Mouse (Mus musculus): ENCODE results near the gene Nisch. TPM values are rescaled to one million over a fixed set of nuclear protein-coding genes. Genes with fewer than 3 reads are reported as not detected.

Nisch gene
- polyA plus RNA-seq, 1 experiment from 2014 or later: 368 TPM

DNA sequence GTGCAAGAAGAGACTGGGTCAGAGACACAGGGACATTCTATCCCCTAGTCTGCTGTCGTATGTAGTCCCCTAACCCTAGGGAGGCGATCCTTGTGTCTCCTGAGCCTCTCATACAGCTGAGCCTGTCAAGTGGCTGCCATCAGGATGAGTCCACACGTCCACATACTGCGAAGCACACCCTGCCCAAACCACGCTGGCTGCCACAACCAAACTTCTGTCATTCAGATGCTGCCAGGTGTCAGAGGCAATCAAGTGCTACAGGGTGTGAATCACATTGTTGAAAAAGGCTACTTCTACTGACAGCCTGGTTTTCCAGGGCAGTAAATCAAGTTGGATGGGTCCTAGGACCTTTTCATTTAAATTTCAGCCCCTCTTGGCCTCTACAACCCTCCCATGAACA is 39.0 kb downstream of the Nisch start:
- peaks cover 95% of the 10 kb centered on the region for H3K36me3 ChIP-seq (ENCODE audit: control insufficient read depth, insufficient read depth, low read length)
- no peak overlapping the region for H3K9ac ChIP-seq (replicated peaks; ENCODE audit: low read depth, low read length)
- H3K4me3 ChIP-seq (ENCODE audit: low read depth, low read length): no peak overlapping the region
- H3K4me1 ChIP-seq (ENCODE audit: control insufficient read depth, insufficient read depth, low read length): no peaks in the 10 kb centered on the region
- WGBS: 92% methylated on average over 5 of the region's 5 CpGs
- no peaks in the 10 kb centered on the region for H3K9me3 ChIP-seq (ENCODE audit: control insufficient read depth, low read depth, low read length)
- ATAC-seq (ENCODE audit: insufficient number of reproducible peaks, insufficient read depth, low FRiP score, low read depth): no peak
- H3K27me3 ChIP-seq (ENCODE audit: control insufficient read depth, insufficient read depth, low read length): no peaks in the 10 kb centered on the region
- H3K27ac ChIP-seq (ENCODE audit: low read length): no peak overlapping the region
- H3K4me2 ChIP-seq (replicated peaks; ENCODE audit: low read depth, low read length): no peak overlapping the region

DNA sequence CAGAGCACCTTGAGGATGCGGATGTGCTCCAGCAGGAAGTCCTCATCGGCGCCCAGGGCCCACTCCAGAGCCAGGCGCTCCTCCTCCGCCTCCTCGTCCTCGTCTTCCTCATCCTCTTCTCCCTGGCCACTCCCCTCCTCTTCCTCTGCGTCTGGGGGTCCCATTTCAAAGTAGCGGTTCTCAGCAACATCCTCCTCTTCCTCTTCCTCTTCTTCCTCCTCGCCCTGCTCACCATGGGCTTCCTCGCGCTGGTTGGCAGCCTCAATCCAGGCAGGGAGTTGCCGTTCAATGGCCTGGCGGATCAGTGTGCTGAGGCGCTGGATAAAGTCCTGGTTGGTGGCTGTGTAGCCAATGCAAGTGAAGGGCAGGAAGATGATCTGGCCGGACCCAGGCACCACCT is 39.5 kb downstream of the Nisch start:
- no peak for ATAC-seq (ENCODE audit: insufficient number of reproducible peaks, insufficient read depth, low FRiP score, low read depth)
- Histone ChIP-seq H3K36me3 (ENCODE audit: control insufficient read depth, insufficient read depth, low read length) (peaks cover 95% of the 10 kb centered on the region), H3K4me2 (replicated peaks; ENCODE audit: low read depth, low read length) (no peak overlapping the region), H3K9me3 (ENCODE audit: control insufficient read depth, low read depth, low read length) (no peaks in the 10 kb centered on the region), H3K4me3 (ENCODE audit: low read depth, low read length) (no peak overlapping the region), H3K4me1 (ENCODE audit: control insufficient read depth, insufficient read depth, low read length) (no peaks in the 10 kb centered on the region), H3K9ac (replicated peaks; ENCODE audit: low read depth, low read length) (no peak overlapping the region), H3K27ac (ENCODE audit: low read length) (no peak overlapping the region), H3K27me3 (ENCODE audit: control insufficient read depth, insufficient read depth, low read length) (no peaks in the 10 kb centered on the region)
- 81% methylated on average over 16 of the region's 16 CpGs for WGBS

DNA sequence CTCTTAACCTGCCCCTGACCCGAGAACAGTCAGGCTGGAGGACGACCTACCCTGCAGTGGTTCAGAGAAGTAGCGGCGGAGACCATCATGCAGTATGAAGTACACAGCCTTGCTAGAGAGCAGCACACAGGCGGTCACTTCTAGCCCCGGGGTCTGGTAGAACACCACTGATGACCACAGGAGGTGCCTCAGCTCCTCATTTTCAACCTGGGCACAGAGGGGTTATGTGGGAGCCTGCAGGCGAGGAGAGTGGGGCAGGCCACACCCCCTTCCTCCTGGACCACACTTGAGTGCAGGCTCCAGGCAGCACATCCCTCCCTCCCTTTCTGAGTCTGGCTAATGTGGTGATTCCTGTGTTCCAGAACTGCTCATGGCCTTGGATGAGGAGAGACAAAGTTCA is 43.2 kb downstream of the Nisch start:
- peaks cover 80% of the 10 kb centered on the region for H3K36me3 ChIP-seq (ENCODE audit: control insufficient read depth, insufficient read depth, low read length)
- no peak overlapping the region for H3K4me3 ChIP-seq (ENCODE audit: low read depth, low read length)
- no peak overlapping the region for H3K27ac ChIP-seq (ENCODE audit: low read length)
- no peaks in the 10 kb centered on the region for H3K9me3 ChIP-seq (ENCODE audit: control insufficient read depth, low read depth, low read length)
- no peaks in the 10 kb centered on the region for H3K27me3 ChIP-seq (ENCODE audit: control insufficient read depth, insufficient read depth, low read length)
- H3K4me2 ChIP-seq (replicated peaks; ENCODE audit: low read depth, low read length): no peak overlapping the region
- no peak overlapping the region for H3K9ac ChIP-seq (replicated peaks; ENCODE audit: low read depth, low read length)
- 80% methylated on average over 7 of the region's 7 CpGs for WGBS
- H3K4me1 ChIP-seq (ENCODE audit: control insufficient read depth, insufficient read depth, low read length): no peaks in the 10 kb centered on the region
- no peak for ATAC-seq (ENCODE audit: insufficient number of reproducible peaks, insufficient read depth, low FRiP score, low read depth)

DNA sequence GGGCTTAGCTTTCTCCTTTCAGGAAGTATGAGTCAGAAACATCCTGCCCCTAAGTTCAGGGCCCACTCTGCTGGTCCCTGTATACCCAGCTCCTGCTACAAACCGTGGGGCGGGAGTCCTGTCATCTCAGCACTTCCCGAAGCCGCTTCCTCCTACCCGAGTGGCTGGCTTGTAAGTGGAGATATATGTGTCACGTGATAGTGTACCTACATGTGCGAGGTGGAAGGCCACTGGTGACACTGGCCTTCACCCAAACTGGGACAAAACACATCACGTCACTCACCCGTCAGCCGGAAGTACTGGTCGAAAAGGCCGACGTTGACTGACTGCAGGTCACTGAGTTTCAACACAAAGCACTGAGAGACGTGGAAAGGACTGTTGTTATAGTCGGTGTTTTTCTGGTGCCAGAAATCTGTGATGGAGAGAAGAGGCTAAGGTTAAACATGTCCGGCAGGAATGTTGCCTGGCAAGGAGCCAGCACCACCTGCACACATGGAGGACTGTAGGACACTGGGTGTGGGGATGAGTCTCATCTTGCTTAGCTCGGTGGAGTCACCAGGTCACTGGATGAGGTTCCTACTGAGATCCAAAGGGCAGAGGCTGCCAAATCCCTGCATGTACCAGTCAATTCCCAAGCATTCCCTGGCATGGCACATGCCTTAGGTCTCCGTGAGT is 43.8 kb downstream of the Nisch start:
- ATAC-seq (ENCODE audit: insufficient number of reproducible peaks, insufficient read depth, low FRiP score, low read depth): no peak
- Histone ChIP-seq H3K9ac (replicated peaks; ENCODE audit: low read depth, low read length) (no peak overlapping the region), H3K9me3 (ENCODE audit: control insufficient read depth, low read depth, low read length) (no peaks in the 10 kb centered on the region), H3K4me3 (ENCODE audit: low read depth, low read length) (no peak overlapping the region), H3K4me1 (ENCODE audit: control insufficient read depth, insufficient read depth, low read length) (no peaks in the 10 kb centered on the region), H3K27ac (ENCODE audit: low read length) (no peak overlapping the region), H3K27me3 (ENCODE audit: control insufficient read depth, insufficient read depth, low read length) (no peaks in the 10 kb centered on the region), H3K36me3 (ENCODE audit: control insufficient read depth, insufficient read depth, low read length) (peaks cover 77% of the 10 kb centered on the region), H3K4me2 (replicated peaks; ENCODE audit: low read depth, low read length) (no peak overlapping the region)
- 77% methylated on average over 18 of the region's 18 CpGs for WGBS

DNA sequence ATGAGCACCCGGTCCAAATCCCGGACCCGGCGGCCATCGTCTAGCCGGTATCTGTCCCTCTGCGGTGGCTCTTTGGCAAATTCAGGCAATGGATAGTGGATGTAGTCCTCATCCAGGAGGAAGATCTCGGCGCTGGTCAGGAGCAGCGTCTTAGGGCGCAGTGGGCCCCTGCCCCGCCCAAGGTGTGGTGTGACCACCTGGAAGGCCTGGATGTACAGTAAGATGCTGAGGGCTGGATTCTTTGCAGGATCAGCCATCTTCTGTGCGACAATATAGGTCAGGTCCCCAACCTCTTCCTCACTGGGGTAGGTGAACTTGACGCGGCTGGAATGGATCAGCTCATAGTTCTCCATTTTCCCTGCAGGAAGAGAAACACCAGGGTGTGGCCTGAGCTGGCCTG is 44.9 kb downstream of the Nisch start:
- Histone ChIP-seq H3K36me3 (ENCODE audit: control insufficient read depth, insufficient read depth, low read length) (peaks cover 66% of the 10 kb centered on the region), H3K4me1 (ENCODE audit: control insufficient read depth, insufficient read depth, low read length) (no peaks in the 10 kb centered on the region), H3K9me3 (ENCODE audit: control insufficient read depth, low read depth, low read length) (no peaks in the 10 kb centered on the region), H3K27ac (ENCODE audit: low read length) (no peak overlapping the region), H3K27me3 (ENCODE audit: control insufficient read depth, insufficient read depth, low read length) (no peaks in the 10 kb centered on the region), H3K4me3 (ENCODE audit: low read depth, low read length) (no peak overlapping the region), H3K4me2 (replicated peaks; ENCODE audit: low read depth, low read length) (no peak overlapping the region), H3K9ac (replicated peaks; ENCODE audit: low read depth, low read length) (no peak overlapping the region)
- no peak for ATAC-seq (ENCODE audit: insufficient number of reproducible peaks, insufficient read depth, low FRiP score, low read depth)
- WGBS: 95% methylated on average over 15 of the region's 15 CpGs

DNA sequence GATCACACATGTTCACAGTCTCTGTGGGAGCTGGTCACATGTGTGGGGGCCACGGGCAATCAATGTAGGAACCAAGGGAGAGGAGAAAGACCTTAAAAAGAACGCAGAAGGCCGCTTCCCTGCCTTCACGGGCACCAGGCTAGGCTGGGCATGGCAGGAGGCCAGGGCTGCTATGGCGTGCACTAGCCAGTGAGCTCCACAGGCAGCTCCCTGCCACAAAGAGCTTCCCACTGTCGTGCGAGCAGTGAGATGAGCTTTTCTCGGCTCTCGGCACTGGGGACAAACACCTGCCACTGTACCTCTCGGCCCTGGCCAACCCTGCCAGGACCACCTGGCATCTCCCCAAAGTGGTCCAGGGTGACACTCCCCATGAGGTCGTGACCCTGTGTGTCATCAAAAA is 45.4 kb downstream of the Nisch start:
- peaks cover 61% of the 10 kb centered on the region for H3K36me3 ChIP-seq (ENCODE audit: control insufficient read depth, insufficient read depth, low read length)
- no peak overlapping the region for H3K4me2 ChIP-seq (replicated peaks; ENCODE audit: low read depth, low read length)
- H3K4me3 ChIP-seq (ENCODE audit: low read depth, low read length): no peak overlapping the region
- H3K9me3 ChIP-seq (ENCODE audit: control insufficient read depth, low read depth, low read length): no peaks in the 10 kb centered on the region
- H3K27ac ChIP-seq (ENCODE audit: low read length): no peak overlapping the region
- ATAC-seq (ENCODE audit: insufficient number of reproducible peaks, insufficient read depth, low FRiP score, low read depth): no peak
- no peak overlapping the region for H3K9ac ChIP-seq (replicated peaks; ENCODE audit: low read depth, low read length)
- no peaks in the 10 kb centered on the region for H3K4me1 ChIP-seq (ENCODE audit: control insufficient read depth, insufficient read depth, low read length)
- no peaks in the 10 kb centered on the region for H3K27me3 ChIP-seq (ENCODE audit: control insufficient read depth, insufficient read depth, low read length)
- 95% methylated on average over 11 of the region's 11 CpGs for WGBS

DNA sequence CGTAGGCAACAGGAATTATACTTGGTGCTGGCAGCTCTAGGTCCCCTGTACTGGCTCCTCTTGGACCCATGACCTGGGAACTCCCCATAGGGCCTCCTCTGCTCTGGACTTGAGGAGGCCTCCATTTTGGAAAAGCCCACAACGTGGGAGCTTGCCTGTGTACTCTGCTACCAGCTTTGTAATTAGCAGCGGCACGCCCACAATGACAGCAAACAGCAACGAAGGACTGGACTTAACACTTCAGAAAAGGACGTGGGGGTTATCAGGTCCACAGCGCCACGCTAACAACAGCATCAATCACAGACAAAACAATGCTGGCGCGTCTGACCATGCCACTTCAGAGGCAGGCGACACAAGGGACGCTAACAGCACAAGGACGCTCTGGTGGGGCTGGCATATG is 45.8 kb downstream of the Nisch start:
- Histone ChIP-seq H3K9ac (replicated peaks; ENCODE audit: low read depth, low read length) (no peak overlapping the region), H3K4me3 (ENCODE audit: low read depth, low read length) (no peak overlapping the region), H3K27me3 (ENCODE audit: control insufficient read depth, insufficient read depth, low read length) (no peaks in the 10 kb centered on the region), H3K9me3 (ENCODE audit: control insufficient read depth, low read depth, low read length) (no peaks in the 10 kb centered on the region), H3K4me2 (replicated peaks; ENCODE audit: low read depth, low read length) (no peak overlapping the region), H3K36me3 (ENCODE audit: control insufficient read depth, insufficient read depth, low read length) (peaks cover 57% of the 10 kb centered on the region), H3K27ac (ENCODE audit: low read length) (no peak overlapping the region), H3K4me1 (ENCODE audit: control insufficient read depth, insufficient read depth, low read length) (no peaks in the 10 kb centered on the region)
- WGBS: 81% methylated on average over 13 of the region's 13 CpGs
- ATAC-seq (ENCODE audit: insufficient number of reproducible peaks, insufficient read depth, low FRiP score, low read depth): no peak

DNA sequence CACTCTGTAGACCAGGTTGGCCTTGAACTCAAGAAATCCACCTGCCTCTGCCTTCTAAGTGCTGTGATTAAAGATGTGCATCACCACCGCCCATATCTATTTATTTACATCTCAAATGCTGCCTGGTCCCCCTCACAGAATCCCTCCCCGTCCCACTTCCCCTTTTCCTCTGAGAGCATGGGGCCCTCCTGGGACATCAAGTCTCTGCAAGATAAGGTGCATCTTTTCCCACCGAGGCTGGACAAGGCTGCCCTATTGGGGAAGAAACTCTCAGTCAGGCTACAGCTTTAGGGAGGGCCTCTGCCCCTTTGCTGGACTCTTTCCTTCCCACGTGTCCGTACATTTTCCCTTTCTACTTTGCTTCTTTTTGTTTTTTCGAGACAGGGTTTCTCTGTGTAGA is 47.2 kb downstream of the Nisch start:
- WGBS: 60% methylated on average over 6 of the region's 6 CpGs
- no peak for ATAC-seq (ENCODE audit: insufficient number of reproducible peaks, insufficient read depth, low FRiP score, low read depth)
- Histone ChIP-seq H3K9ac (replicated peaks; ENCODE audit: low read depth, low read length) (no peak overlapping the region), H3K9me3 (ENCODE audit: control insufficient read depth, low read depth, low read length) (no peaks in the 10 kb centered on the region), H3K27ac (ENCODE audit: low read length) (no peak overlapping the region), H3K4me1 (ENCODE audit: control insufficient read depth, insufficient read depth, low read length) (0 out of 2 replicates have a peak, but pooled peaks cover 3% of the 10 kb centered on the region), H3K27me3 (ENCODE audit: control insufficient read depth, insufficient read depth, low read length) (no peaks in the 10 kb centered on the region), H3K36me3 (ENCODE audit: control insufficient read depth, insufficient read depth, low read length) (peaks cover 44% of the 10 kb centered on the region), H3K4me2 (replicated peaks; ENCODE audit: low read depth, low read length) (no peak overlapping the region), H3K4me3 (ENCODE audit: low read depth, low read length) (no peak overlapping the region)

DNA sequence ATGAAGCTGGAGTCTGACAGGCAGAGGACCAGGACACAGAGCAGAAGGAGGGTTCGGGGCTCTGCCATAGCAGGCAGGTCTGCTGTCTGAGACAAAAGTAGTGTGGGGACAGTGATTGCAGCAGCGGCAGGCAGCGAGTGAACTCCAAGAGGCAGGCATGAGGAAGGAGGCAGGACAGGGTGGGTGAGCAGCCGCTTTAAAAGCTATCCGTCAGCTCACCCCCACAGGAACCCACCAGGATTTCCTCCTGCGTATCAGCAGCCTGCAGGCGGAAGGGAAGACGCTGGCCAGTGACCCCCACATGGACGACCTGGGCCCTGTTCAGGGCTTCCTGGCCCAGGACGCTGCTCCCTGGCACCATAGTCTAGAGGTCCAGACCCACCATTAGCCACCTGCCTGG is 48.3 kb downstream of the Nisch start, which contains the start of gene Stab1:
Stab1 (minus strand) TSS at position 217 of the 400 bp plus-strand sequence.
- 0 out of 2 replicates have a peak, but pooled peaks cover 3% of the 10 kb centered on the region for H3K4me1 ChIP-seq (ENCODE audit: control insufficient read depth, insufficient read depth, low read length)
- 27% methylated on average over 10 of the region's 10 CpGs for WGBS
- H3K27me3 ChIP-seq (ENCODE audit: control insufficient read depth, insufficient read depth, low read length): no peaks in the 10 kb centered on the region
- peak within 1 kb of the TSS; percentile 48 for H3K27ac ChIP-seq (ENCODE audit: low read length)
- H3K4me3 ChIP-seq (ENCODE audit: low read depth, low read length): peak within 1 kb of the TSS; percentile 16; the same call in 1 of the 2 replicates
- H3K36me3 ChIP-seq (ENCODE audit: control insufficient read depth, insufficient read depth, low read length): peaks cover 33% of the 10 kb centered on the region
- H3K9ac ChIP-seq (replicated peaks; ENCODE audit: low read depth, low read length): no peak within 1 kb of the TSS
- H3K4me2 ChIP-seq (replicated peaks; ENCODE audit: low read depth, low read length): 0 out of 2 replicates have a peak within 1 kb of the TSS, but pooled peaks have one; percentile 14
- no peak for ATAC-seq (ENCODE audit: insufficient number of reproducible peaks, insufficient read depth, low FRiP score, low read depth)
- no peaks in the 10 kb centered on the region for H3K9me3 ChIP-seq (ENCODE audit: control insufficient read depth, low read depth, low read length)

All from stomach, embryonic 14.5 days (tissue).